Mouse (Mus musculus) CD4-positive, CD25-positive, alpha-beta regulatory T cell, adult 2 months (primary cell): Measurements from ENCODE around the gene Tec.

Source experiments
- DNase-seq: peaks from one replicate; pipeline ENCODE4 v3.0.0-alpha.2; 2012; ENCODE audit warnings: low read depth, low spot score

The Tec gene

DNA sequence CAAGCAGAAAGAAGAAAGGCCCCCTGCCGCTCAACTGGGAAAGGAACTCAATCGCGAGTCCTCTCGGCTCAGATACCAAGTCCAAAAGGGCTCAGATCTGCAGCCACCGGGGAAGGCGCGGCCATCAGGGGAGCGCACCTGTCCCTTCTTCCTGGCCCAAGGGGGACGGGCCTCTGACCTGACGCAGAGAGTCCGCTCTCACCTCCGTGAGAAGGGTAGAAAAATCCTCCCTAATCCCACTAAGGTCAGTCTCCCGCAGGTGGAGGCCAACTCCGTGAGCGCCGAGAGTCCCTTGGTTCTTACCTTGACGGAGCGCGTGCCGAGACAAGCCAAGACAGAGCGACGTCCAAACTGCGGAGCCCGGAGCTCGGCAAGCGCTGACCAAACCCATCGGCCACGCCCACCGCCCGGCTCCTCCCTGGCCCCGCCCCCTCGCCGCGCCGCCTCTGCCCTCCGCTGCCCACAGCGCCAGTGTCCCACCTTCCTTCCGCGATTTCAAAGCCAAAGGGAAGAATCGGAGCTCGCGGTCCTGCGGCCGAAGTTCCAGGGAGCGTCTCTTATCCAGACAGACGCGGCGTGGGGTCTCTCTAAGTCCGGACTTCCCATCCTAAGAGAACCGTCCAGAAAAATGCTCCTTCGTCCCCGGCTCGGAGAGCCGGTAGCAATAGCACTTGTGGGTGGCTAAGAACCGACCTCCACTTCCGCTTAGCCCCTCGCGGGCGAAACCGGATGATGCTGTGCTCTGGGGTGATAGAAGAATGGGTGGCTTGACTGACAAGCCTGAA, at the start of gene Tec:
Tec (minus strand) TSS at position 393 of the 785 bp plus-strand sequence.
- DNase-seq = peak; percentile 85

DNA sequence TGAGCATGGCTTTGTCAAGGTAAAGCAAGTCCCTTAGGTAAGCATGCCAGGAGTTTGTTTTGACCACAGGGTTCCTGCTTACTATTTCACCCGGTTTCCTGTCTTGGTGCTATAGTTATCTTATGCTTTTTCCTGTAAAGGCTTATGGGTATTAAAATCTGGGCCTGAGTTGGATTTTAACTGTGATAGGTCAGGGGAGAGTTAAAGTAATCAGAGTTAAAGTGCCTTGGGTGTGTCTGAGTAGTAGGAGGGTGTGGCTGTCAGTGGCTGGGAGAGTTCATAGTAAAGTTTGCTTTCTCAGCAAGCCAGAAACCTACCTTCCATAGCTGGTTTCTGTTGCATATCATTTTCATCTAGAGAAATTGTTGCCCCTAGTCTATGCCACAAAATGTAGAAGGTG, 48.6 kb upstream of the Tec start:
- DNase-seq = peak; percentile 45

DNA sequence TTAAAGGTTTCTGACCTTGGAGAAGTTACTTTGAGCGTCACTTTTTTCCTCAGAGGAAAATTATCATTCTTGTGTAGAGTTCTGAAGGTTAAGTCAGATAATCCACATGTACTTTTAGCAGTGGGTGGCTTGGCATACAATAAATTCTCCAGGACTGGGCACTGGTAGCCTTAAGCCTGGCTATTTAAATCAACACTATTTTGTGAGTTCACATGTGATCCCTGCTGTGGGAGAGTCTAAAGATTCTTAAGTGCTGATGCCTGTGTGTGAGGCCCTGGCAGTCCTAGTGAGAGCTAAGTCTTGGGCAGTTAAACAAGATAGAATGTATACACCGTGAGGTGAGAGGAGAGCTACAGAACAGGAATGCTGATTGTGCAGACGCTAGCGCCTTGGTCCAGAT, 47.8 kb upstream of the Tec start:
- no peak for DNase-seq

DNA sequence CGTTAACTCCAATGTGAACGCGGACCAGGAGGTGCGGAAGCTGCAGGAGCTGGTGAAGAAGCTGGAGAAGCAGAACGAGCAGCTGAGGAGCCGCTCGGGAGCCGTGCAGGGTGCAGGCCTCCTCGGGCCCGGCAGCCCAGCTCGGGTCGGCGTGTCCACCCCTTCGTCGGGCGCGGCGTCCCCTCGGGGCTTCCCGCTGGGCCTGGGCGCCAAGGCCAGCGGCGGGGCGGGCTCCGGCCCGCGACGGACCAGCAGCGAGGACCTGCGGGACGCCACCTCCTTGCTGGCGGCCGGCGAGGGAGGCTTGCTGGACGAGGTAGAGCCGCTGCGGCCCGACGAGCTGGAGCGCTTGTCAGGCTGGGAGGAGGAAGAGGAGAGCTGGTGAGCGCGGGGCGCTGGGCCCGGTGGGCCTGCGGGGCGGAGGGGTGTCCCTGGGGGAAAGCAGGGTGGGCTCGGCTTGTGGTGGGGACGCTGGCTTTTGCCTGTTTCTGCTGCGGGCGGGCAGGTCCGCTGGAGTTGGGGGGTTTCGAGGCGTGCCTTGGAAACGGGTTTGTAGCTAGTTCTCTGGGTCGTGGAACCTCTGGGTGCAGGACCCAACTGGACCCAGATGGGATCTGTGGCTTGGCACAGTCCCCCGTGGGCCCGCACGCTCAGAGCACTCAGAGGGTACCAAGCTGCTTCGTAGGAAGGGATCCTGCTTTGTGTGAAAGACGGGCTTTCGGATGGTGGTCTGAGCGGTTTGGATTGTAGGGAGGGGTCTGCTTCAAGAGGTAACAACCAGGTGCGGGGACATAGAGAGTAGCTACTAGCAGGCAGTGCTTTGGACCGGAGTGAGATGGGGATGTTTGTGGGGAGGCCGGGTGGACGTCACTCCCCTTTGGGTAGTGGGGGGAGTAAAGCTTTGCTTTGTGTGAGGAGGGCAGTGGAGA, 46.6 kb upstream of the Tec start:
- DNase-seq = peak; percentile 54

DNA sequence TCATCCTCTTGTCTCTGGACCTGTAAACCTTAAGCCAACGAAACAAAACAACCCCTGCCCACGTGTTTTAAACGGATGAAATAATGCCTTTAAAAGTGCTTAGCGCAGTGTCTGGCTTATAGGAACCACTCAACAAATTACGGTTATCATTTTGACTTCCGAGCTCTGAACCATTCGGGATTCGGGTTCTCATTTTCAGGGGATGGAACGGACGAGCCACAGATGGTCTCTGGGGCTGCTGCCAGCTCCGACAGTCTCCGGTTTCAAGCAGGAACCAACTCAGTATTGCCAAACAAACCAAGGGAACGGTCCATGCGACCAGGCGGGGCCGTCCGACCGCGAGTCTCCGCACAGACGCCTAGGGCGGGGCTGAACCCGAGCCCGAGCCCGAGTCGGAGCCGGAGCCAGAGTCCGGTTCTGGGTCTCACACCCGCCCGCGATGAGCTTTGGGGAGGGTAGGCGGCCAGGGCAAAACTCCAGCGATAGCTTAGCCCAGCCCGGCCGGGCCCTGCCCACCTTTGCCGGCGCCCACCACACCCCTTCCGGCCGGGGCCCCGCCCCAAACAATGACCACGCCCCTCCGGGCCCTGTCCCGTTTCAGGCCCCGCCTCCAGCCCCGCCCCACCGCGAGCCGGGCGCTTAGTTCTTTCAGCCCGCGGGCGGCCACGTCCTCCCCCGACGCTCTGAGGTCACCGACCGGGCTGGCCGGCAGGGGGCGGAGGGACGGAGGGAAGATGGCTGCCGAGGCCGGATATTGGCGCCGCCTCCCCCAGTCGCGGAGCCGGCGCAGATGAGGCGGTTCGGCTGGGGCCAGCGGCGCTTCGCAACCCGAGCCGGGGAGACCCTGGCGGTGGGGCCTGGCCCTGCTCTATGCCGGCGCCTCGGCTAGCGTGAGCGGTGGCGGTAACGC, 45.6 kb upstream of the Tec start, which contains the start of gene Slain2:
Slain2 (plus strand) TSS at position 657 of the 910 bp plus-strand sequence.
- DNase-seq = peak; percentile 99

DNA sequence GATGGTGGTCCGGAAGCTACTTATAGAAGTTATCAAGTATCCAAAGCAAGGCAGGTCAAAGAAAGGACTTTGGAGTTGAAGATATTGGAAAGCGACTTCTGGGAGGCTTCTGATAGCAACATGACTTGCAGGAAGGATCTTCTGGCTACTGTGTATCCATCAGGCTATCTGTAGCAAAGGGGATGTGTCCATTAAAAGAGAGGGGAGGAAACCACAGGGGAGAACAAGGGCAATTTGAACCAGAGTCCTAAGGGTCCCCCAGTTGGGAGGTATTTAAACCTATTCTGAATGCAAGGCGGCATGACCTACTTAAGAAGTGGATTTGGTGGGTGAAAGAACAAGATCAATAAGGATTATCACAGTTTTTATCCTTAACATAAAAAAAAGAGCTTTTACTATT, 43.0 kb upstream of the Tec start:
- no peak for DNase-seq

DNA sequence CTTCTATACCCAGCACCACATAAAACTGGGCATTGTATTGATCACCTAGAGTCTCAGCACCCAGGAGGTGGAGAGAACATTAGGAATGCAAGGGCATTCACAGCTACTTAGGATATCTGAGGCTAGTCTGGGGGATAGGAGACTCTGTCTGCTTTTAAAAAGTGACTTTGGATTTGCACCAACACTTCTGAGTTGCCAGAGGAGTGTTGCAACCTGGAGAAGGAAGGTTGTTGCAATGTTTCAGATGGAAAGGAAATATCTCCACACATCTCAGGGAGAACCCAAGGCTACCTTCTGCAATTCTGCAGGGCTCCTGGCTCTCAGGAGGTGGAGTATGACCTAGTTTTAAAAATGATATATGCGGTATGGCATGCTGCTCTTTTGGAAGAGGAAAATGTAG, 42.1 kb upstream of the Tec start:
- DNase-seq = no peak

DNA sequence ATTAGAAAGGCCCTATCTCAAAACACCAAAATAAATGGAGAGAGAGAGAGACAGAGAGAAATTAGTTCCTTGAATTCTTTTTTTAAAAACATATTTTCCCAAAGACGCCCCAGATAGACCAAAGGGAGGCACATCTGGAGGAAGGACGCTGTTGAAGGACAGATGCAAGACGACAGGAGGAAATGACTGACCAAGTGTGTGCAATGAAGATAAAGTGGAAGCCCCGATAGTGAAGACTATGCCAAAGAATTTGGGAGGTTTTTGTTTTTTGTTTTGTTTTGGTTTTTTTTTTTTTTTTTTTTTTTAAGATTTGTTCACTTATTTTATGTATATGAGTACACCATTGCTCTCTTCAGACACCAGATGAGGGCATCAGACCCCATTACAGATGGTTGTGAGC, 41.1 kb upstream of the Tec start:
- no peak for DNase-seq

DNA sequence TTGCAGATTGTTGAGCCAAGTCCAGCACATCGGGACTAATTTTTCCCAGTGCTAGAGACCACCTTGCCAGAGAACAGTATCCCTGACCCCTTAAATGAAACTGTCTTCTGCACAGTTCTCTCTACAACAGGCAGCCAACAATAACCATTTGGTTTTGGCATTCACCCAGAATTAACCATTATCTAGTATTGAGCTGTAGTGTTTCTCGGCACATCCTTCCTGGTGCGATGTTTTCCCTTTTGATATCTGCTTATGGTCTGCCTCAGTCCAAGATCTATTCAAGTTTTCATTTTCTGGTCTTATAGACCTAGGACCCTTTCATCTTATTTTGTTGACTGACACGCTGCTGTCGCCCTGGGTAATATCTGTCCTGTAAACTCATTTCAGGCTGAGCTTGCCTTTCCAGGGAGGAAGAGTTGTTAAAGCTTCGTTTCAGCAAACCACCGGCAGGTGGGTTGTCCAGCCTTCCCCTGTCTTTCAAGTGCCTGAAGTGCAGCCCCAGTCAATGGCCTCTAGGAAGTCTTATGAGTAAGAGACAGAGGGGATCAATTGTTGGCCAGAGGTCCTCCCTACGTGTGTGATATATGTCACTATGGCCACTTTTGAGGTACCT, 40.1 kb upstream of the Tec start:
- DNase-seq = no peak

DNA sequence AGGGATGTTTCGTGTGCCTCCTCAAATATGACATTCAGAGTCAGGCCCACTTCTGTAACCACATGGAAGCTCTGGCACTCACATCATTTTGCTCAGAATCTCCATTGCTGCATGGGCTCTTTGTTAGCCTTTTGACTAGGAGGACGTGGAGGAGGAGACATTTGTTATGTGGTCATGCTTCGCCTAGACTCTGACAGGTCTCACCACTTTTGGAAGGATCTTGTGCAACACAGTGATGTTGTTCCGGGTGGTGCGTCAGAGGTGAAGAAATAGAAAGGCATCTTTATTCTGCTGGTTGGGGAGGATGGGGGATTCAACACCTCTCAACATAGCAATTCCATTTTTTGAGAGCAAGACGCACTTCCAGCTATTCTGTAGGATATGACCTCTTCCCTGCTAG, 39.1 kb upstream of the Tec start:
- no peak for DNase-seq

DNA sequence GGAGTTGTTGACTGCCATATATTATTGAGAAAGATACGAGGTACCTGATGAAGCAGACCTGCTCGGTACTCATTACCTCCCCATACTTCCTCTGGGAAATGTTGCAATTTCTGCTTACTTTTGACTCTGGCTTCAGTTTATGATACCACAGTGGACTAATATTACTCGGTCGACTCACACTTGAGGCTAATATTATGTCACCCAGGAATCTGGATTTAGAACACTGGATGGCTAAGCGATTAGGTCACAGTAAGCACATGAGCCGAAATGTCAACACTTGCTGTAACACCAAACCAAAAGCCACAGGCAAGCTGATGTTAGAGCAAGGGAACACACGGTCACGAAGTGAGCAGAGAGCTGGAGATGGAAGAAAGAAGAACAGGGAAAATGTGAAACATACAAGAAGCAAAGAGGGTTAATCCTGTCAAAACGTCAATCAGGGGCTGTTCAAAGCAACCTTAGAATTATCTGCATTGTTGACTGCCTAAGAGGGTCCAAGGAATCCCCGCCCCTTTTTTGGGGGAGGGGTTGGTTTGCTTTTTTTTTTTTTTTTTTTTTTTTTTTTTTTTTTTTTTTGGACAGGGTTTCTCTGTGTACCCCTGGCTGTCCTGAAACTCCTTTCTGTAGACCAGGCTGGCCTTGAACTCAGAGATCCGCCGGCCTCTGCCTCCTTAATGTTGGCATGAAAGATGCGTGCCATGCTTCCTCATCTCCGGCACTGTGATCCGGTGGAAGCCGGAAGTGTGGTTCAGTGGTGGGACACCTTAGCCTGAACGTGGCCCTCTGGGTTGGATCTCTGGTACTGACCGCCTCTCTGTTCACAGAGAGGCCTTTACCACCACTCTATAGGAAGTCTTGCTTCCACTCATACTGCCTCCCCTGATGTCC, 36.9 kb upstream of the Tec start:
- DNase-seq = no peak

DNA sequence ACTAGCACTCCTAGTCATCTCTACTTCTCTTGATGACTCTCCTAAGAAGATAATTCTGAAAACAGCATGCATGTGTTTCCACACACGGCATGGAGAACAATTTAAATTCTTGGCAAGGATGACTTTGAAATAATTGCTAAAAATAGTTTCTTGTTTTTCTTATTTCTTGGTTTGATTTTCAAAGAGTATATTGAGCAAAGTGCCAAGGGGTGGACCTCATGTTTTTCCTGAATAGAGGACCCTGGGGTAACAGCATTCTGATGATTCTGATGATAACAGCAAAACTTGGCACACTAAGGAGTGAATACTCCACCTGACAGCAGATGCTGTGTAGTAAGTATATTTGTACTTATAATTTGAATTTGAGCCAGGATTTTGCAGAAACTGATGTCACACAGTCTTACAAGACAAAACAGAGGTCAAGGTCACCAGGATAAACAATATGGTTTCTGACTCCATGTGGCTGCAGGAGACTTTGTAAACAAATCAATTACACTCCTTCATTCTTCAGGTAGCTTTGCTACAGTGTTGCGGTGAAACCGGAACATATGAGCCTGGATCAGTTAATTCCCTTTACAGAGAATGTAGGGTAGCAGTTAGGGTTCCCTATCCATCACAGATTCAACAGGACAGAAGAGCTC, 34.7 kb upstream of the Tec start:
- DNase-seq = no peak

DNA sequence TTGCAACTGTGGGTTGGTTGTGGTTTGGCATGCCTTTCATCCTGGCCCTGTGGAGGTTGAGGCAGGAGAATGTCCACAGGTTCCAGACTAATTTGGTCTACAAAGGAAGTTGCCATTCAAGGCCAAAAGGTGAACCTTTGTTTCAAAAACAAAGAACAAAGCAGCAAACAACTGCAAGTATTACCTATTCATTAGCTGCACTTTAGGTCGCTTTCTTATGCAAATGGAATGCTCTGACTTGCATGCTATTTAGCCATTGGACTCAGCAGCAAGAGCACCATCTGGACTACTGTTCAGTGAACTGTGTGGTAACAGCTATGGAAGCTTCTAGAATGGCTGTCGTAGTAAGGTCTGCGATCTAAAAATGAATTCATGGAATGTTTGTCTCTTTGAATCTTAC, 34.0 kb upstream of the Tec start:
- DNase-seq = no peak

DNA sequence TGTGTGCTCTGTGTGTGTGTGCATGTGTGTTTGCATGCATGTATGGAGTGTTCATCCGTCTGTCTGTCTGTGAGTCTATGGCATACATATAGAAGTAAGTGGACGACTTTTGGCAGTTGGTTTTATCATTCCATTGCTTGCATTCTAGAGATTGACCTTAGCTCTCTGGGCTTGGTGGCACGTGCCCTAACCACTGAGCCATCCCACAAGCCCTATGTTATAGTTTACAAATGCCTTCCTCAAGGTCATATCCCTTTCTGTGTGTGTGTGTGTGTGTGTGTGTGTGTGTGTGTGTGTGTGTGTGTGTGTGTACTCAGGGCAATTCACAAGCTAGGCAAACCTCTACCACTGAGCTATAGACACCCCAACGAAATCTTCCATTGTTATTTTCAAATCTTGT, 33.6 kb upstream of the Tec start:
- no peak for DNase-seq

DNA sequence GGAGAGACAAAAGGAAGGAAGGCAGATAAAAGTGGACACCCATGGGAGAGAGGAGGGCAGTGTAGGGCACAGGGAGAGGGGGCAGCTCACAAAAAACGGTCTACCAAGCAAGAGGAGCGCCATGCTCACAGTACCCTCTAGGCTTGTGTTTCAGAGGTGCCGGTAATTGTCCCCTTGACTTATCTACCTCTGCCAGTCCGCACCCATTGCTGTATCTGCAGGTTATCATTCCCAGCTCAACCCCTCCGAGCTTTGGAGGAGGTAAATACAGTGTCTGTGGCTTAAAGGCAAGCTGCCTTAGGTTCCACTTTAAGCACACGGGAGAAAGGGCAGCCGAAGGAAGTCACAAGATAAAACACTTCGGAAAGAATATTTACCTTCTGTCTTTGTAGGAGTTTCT, 31.0 kb upstream of the Tec start:
- DNase-seq = no peak

DNA sequence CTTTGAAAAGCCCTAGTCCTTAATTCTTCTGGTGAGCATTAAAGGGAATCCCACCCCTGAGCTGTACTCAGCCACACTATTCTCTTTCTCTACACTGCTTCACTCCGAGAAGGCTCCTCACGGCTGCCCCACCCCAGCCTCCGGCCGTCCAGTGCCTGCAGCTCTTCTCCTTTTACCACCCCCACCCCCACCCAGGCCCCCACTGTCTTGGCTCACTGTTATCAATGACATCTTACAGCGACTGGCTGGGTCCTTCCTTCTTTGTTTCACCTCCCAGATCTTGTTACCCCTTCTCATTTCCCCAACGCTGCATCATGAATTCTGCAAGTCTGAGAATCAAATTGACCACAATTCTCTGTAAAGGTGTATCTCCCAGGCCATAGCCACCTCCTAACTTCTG, 29.7 kb upstream of the Tec start:
- DNase-seq = no peak

DNA sequence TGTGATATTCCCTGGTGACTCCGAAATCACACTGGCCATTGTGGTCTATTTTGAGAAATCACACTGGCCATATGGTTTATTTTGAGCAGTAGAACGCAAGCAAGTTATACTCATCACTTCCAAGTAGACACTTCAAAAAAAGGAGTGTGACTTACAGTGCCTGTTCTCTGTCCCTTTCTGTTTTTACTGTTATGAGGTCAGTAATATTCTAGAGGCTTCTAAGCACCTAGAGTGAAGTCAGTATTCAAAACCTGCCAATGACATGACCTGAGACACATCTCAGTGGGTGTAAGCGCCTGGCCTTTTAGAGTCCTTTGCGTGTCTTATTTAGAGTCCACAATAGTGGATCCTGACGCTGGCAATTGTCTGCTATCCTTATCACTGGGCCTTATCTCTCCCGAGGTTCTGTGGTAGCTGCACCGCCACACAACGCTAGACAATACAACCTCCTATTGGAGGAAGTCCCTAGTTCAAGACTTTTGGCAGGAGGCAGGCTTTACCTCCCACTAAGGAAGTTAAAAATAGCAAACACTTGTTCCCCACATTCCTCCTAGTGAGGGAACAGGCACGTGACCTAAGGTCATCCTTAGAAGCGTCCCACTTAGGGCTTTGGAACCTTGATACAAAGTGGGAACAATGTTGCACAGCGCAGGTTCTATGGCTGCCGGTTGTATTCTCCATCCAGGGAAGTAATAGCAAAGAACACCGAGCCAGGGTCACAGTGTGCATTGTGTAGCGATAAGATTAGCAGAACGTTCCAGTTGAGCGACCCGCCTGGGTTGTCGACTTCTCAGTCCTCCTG, 28.4 kb upstream of the Tec start:
- no peak for DNase-seq

DNA sequence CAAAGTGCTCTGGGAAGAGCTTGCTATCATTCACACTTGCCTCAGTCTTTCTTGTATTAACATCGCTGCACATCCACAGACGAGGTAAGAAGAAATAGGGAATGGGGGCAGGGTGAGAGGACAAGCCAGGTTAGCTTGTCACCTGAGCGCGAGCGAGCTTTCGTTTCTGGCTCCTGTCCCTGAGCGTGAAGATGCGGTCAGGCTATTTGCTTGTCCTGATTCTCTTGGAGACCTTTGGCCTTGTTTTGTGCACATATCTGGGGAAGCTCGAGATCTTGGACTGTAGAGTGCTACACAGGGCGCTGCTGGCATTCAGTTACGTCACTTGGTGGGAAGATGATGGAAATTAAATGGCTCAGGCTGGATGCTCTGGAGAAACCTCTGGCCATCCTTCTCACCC, 27.0 kb upstream of the Tec start:
- DNase-seq = no peak

DNA sequence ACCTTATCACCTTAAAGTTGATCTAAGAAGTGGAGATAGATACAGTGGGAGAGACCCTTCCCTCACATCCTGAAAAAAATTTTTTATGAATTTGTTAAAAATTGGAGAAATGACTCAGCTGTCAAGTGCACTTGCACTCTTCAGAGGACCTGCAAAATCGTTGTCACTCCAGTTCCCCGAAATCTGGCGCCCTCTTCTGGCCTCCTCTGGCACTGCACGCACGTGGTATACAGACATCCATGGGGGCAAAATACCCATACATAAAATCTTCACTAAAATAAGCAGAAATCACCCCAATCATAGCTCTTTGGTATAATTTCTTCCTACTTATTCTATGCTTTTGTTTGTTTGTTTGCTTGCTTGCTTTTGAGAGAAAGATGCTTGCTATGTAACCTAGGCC, 25.7 kb upstream of the Tec start:
- DNase-seq = peak; percentile 63
